Comparison of ENCODE assay signal across 8 mouse cellular contexts in genomic region chr14:76623371-76623988, GRCm38 (mm10).
A peak's percentile ranks its signal among the peaks of the same experiment; 100 is the strongest.
DNase-seq lines count a peak whose midpoint lies in the region; TF ChIP-seq lines count a peak whose summit lies in the region.

No protein-coding gene starts in this region.

- peak overlapping the region; percentile 73 for H3K27ac ChIP-seq in heart, adult 2 months
- H3K27ac ChIP-seq in midbrain, embryonic 10.5 days (replicated peaks): peak overlapping the region; percentile 87

- no peaks in the 10 kb centered on the region for H3K27me3 ChIP-seq in heart, adult 2 months (ENCODE audit: control insufficient read depth, insufficient read depth, low read length)
- no peaks in the 10 kb centered on the region for H3K27me3 ChIP-seq in midbrain, embryonic 10.5 days (ENCODE audit: low read depth, poor library complexity, severe bottlenecking)

- intact Hi-C loops in heart, adult 2 months (cut with DNase I): loop anchor here (5.0 kb wide), 1 partner anchor 194 kb away; no protein-coding TSS in a partner anchor

- no peak overlapping the region for H3K9ac ChIP-seq in heart, adult 2 months (ENCODE audit: low read depth, low read length)

- H3K36me3 ChIP-seq in heart, adult 2 months (ENCODE audit: control insufficient read depth, insufficient read depth, low read length): 0 out of 2 replicates have a peak, but pooled peaks cover 1% of the 10 kb centered on the region
- H3K36me3 ChIP-seq in midbrain, embryonic 10.5 days: no peaks in the 10 kb centered on the region

- no peak for TF ChIP-seq POLR2A in heart, adult 2 months (IDR thresholded peaks at IDR 0.05; ENCODE audit: insufficient read depth, low read depth, low read length)

- DNase-seq in heart, adult 2 months: no peak
- no peak for DNase-seq in heart, adult 11 months
- DNase-seq in embryo, embryonic 10.5 days (ENCODE audit: low spot score): peak; percentile 75
- DNase-seq in hindlimb bud, embryonic 11.5 days (ENCODE audit: extremely low spot score, low read depth, low spot score): peak; percentile 33
- peak; percentile 37 for DNase-seq in midbrain, embryonic 10.5 days (ENCODE audit: low spot score)
- no peak for DNase-seq in spleen, postnatal 36 days (ENCODE audit: low spot score in 2 of 2)
- DNase-seq in cerebellum, adult 9-11 months: no peak
- no peak for DNase-seq in kidney, postnatal 10 days

- H3K4me1 ChIP-seq in heart, adult 2 months (ENCODE audit: control insufficient read depth, insufficient read depth, low read length): peaks cover 9% of the 10 kb centered on the region
- H3K4me1 ChIP-seq in midbrain, embryonic 10.5 days: peaks cover 62% of the 10 kb centered on the region

- no peaks in the 10 kb centered on the region for H3K9me3 ChIP-seq in midbrain, embryonic 10.5 days (replicated peaks)

- WGBS in heart, adult 2 months: 62% methylated on average over 10 of the region's 10 CpGs
- WGBS in midbrain, embryonic 10.5 days: 37% methylated on average over 10 of the region's 10 CpGs

- H3K4me3 ChIP-seq in heart, adult 2 months: no peak overlapping the region
- peak overlapping the region; percentile 26; the same call in 1 of the 2 replicates for H3K4me3 ChIP-seq in midbrain, embryonic 10.5 days

- no peaks in the 10 kb centered on the region for H3K79me2 ChIP-seq in heart, adult 2 months (replicated peaks; ENCODE audit: control insufficient read depth, insufficient read depth, low read length)

- TF ChIP-seq EP300 in heart, adult 2 months (IDR thresholded peaks at IDR 0.05; ENCODE audit: insufficient read depth, low read depth, low read length): no peak

- TF ChIP-seq CTCF in heart, adult 2 months (IDR thresholded peaks at IDR 0.05): no peak

Comparison
In these comparisons a context has a peak if more than half of its experiments do, and no peak if none do; other contexts are left out.
1. DNase-seq: peak in embryo, embryonic 10.5 days (single experiment), hindlimb bud, embryonic 11.5 days (single experiment) and midbrain, embryonic 10.5 days (single experiment); none in heart, adult 2 months (0 of 2), heart, adult 11 months (single experiment), spleen, postnatal 36 days (0 of 2), cerebellum, adult 9-11 months (single experiment) and kidney, postnatal 10 days (single experiment).